Mouse (Mus musculus) E14TG2a.4 (cell line): ENCODE data around the gene Hectd4.

Experiments
- CTCF ChIP-seq: conservative IDR thresholded peaks from 2 replicates; pipeline ENCODE4 v1.5.1; 2014; ENCODE audit warnings: low read length
- NANOG ChIP-seq: IDR thresholded peaks from 2 replicates; pipeline ENCODE4 v1.6.1; 2014; ENCODE audit warnings: borderline replicate concordance, low read length, mixed read lengths

- no peak for TF ChIP-seq CTCF
- TF ChIP-seq NANOG, result no peak
These were observed 35.6 kb upstream of the Hectd4 start for GRCm38 (mm10) chr5:121184375-121184774.
